Mouse (Mus musculus) kidney, postnatal 4 days (tissue): ENCODE data around the gene Brd2.
"Not testable (repeated sequence)": the region's sequence is repeated elsewhere in the genome, so short reads cannot be mapped to it uniquely, and the experiment has no call there.

Experiments used
- DNase-seq, 2 experiments: peaks; one replicate each; pipeline ENCODE4 v3.0.0; 2021; ENCODE audit warnings: mixed read lengths in 2 of 2

Gene Brd2

DNA sequence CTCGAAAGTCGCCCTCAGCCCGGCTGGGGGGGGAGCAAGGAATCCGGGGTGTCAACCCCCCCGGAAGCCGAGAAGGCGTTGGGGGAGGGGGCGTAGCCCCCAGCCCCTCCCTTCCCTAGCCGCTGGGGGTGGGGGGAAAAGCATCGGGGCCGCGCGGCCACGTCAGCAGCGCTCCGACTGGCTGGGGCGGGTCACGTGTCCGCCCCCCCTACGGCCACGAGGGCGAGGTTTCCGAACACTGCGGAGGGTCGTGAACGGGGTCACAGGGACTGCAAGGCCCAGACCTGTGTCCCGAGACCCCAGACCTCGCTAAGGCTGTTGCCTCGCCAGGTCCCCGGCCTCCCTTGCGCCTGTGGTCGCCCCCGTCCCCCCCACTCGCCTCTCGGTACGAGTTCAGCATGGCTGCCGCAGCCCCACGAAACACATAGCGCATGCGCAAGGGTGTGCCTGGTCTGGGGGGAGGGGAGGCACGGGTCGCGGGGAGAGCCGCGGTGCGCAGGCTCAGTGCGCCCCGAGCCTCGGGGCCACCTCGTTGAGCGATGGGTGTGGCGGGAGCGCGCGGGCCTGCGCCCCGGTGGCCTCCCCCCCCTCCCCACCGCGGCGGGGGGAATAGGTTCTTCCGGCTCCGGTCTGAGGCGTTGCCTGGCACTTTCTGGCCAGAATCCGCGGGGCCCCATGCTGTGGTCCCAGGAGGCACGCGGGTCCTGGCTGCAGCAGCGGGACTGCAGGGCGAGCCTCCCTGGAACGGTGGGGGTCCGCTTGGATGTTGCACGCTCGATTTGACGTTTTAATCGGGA, at the start of gene Brd2:
Gene Brd2 (minus strand): TSS at position 447 of the 797 bp plus-strand sequence.
- peak; percentile 97 to 98 for DNase-seq

DNA sequence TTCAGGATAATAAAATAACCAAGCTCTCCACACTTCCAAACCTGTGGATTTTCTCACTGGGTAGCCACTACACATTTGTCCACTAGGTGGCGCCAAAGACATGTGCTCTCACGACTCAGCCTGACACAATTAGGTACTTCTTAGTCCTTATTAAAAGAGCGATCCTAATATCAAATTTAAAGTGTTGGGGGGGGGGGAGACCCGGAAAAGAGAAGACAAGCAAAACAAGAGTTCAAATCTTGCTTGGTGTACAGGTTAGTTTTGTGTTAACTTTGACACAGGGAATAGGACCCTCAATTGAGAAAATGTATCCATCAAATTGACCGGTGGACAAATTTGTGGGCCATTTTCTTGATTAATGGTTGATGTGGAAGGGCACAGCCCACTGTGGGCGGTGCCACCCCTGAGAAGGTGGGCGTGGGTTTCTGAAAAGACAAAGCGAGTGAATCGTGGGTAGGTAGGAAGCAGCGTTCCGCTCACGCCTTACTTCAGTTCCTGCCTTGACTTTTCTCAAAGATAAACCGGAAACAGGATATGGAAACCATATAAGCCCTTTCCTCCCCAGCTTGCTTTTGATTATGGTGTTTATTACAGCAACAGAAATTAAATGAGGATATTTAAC, 48.6 kb upstream of the Brd2 start:
- peak; percentile 87 to 89 for DNase-seq

DNA sequence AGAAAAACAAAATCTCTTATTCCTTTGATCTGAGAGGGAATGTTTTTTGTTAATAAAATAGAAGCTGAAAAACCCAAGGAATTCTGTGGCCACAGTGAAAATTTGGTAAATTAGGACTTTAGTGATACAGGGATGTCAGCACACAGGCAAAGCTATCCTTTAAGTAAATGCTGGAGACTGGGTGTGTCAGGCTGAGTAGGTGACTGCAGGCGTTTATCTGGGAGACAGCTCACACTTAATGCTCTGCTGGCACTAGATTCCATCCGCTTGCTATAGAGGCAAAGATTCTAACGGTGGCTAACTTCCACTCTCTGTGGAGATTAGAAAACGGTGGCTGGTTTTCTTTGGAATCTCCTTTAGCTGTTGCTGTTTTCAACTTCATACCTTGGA, 48.0 kb upstream of the Brd2 start:
- DNase-seq, result no peak

DNA sequence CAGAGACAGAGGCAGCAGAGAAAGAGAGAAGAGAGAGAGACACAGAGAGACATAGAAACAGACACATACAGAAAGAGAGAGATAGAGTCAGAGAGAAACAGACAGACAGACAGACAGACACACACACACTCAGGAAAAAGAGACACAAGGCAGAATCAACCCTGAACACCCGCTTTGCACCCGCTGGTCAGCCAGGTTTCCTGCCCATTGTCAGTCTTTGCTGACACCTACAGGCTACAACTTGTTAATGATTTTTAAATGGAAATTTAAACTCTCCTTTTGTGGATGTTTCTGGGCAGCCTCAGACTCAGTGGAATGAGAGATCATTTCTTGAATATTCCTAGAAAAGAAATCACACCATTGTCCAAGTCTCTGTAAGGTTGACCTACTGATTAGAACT, 46.8 kb upstream of the Brd2 start:
- peak; percentile 60 to 75 for DNase-seq

- DNase-seq, result peak in 1 of 2 experiments; percentile 23
These were observed 42.7 kb upstream of the Brd2 start for GRCm38 (mm10) chr17:34165033-34165730.

GRCm38 (mm10) chr17:34164202-34164895, 41.9 kb upstream of the Brd2 start:
- peak; percentile 61 to 72 for DNase-seq

GRCm38 (mm10) chr17:34155534-34155933, 33.1 kb upstream of the Brd2 start:
- DNase-seq, result peak; percentile 18 to 58

DNA sequence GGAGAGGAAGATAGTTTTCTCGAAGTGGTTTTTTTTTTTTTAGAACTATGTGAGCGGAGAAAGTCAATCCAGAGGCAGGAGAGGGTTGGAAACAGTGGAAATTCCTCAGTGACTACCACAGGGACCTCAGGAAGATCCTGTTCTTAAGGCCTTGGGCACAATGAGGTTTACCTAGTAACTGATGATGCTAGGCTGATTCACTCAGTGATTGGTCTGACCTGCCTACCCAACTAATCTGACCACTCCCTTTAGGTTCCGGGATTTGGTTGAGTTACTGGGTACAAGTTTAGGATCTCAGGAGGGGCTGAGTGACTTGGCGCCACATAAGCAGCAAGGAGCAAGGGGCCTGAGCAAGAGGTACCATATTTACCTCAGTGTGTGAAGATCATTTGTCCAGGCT, 30.5 kb upstream of the Brd2 start, which contains the start of gene H2-DMb1:
Gene H2-DMb1 (plus strand): TSS at position 150 of the 400 bp plus-strand sequence.
- peak; percentile 31 to 68 for DNase-seq

DNA sequence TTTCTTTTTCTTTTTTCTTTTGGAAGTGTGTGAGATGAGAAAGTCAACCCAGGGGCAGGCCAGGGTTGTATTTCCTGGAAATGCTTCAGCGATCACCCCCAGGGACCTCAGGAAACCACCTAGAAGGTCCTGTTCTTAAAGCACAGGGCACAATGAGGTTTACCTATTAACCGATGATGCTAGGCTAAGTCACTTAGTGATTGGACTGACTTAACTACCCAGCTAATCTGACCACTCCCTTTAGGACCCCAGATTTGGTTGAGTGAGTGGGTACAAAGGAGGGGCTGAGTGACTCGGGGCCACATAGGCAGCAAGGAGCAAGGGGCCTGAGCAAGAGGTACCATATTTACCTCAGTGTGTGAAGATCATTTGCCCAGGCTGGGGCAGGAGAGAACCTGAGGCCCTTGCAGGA, 22.5 kb upstream of the Brd2 start:
- peak in 1 of 2 experiments; percentile 29 for DNase-seq

DNA sequence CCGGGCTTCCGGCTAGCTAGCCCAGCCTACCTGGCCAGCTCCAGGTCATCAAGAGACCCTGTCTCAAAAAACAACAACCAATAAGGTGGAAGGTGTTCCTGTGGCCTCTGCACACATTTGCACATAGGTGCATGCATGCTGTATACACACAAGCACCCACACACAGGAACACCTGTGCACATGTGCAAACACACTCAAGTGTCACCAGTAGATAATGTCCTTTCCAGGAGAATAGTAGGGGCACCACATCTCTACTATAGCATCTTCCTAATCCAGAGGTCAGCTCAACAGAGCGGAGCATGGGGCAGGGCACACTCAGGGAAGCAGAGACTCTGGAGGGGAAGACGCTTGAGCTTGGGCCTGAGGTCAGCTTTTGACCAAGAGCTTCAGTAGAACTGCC, 21.8 kb upstream of the Brd2 start:
- not testable (repeated sequence) for DNase-seq

DNA sequence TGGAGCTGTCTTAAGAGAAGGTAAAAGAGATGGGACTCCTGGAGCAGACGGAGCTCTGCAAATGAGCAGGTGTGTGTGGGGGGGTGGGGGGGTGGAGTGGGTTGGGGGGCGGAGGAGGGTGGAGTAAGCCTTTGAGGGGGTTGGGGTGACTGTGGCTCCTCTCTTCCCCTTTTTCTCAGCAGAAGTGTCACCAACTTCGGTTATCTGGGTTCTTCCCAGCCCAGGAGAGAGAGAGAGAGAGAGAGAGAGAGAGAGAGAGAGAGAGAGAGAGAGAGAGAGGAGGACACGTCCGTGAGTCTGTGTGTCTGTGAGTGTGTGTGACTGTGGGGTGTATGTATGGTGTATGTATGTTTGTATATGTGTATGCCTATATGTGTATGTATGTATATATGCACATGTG, 21.0 kb upstream of the Brd2 start:
- no peak for DNase-seq

DNA sequence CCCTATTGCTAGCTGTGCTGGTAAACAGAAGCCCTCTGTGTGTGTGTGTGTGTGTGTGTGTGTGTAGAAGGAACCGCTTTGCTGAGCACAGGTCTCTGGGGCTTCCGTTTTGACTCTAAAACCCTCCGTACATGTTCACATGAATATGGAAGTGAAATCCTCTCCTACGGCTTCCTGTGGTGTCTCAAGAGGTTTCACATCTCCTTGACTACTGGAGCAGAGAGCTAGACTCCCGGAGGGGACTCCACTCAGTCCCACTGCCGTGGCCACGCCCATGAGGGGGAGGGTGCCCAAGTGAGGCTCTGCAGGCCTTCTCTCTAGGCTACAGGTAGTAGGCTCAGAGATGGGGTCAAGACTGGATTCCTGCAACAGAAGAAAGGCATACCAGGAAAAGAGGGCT, 20.6 kb upstream of the Brd2 start, which contains the start of gene H2-DMb2:
Gene H2-DMb2 (plus strand): TSS at position 275 of the 400 bp plus-strand sequence.
- peak; percentile 81 to 88 for DNase-seq

- DNase-seq, result no peak
These were observed 20.1 kb upstream of the Brd2 start for GRCm38 (mm10) chr17:34142456-34143010.

DNA sequence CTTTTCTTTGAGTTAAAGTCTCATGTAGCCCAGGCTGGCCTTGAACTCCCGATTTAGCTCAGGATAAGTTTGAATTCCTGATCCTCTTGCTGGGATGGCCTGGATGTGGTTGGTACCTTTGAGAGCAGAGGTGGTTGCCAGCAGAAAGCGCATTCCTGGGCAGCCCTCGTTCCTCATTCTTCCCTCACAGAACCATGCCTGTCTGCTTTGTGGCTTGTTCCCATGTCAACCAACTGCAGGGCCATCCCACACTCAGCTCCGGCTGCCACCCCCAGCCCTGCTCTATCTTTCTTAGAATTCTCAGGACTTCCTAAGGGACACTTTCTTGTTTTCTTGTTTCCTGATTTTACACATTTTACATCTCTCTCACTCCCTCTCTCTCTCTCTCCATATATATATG, 19.0 kb upstream of the Brd2 start:
- DNase-seq, result no peak

DNA sequence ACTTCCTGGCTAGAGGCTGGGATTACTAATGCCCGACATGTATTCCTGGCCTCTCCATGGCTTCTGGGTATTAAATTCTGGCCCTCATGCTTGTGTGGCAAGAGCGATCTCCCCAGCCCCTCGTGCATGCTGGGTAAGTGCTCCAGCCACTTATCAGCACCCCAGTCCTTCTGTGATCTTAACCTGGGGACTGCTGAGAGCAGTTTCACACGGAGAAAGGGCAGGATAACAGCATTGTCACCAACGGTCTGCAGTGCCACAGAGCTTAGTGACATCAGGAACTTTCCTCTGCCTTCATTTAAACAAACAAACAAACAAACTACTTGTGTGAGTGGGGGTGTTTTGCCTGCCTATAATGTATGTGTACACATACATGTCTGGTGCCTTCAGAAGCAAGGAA, 17.8 kb upstream of the Brd2 start:
- no peak for DNase-seq

GRCm38 (mm10) chr17:34139416-34139815, 17.0 kb upstream of the Brd2 start:
- DNase-seq, result peak; percentile 60 to 69

DNA sequence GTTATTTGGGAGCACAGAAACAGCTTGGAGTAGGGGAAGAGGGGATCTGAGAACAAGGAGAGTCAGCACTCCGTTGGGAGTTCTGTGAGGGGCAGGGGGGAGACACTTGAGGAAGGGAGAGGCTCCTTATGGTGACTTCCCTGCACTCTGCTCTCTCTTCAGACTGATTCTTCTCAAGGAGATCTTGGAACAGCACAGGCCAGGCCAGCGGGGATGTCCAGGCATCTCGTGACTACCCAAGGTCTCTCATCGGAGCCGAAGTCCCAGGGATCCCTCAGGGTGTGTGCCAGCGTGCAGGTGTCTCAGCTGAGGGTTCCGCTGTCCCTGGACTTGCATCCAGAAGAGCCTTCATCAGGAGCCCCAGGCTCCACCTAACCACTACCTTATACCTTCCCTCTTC, 16.2 kb upstream of the Brd2 start:
- no peak for DNase-seq

DNA sequence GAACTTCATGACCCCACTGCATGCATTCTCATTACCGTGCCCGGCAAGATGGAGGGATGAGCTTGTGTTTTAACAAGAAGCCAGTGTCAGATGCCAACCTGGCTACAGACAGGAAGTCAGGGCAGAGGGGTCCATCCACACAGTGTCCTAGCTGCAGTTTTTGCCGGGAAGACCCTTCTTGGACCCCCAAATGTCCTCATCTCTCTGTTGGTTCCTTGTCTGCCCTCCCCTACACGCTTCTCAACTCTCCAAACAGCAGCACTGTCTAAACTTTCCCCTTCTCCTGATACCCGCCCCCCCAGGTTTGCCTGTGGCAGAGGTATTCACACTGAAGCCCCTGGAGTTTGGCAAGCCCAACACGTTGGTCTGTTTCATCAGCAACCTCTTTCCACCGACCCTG, 15.2 kb upstream of the Brd2 start:
- no peak for DNase-seq

DNA sequence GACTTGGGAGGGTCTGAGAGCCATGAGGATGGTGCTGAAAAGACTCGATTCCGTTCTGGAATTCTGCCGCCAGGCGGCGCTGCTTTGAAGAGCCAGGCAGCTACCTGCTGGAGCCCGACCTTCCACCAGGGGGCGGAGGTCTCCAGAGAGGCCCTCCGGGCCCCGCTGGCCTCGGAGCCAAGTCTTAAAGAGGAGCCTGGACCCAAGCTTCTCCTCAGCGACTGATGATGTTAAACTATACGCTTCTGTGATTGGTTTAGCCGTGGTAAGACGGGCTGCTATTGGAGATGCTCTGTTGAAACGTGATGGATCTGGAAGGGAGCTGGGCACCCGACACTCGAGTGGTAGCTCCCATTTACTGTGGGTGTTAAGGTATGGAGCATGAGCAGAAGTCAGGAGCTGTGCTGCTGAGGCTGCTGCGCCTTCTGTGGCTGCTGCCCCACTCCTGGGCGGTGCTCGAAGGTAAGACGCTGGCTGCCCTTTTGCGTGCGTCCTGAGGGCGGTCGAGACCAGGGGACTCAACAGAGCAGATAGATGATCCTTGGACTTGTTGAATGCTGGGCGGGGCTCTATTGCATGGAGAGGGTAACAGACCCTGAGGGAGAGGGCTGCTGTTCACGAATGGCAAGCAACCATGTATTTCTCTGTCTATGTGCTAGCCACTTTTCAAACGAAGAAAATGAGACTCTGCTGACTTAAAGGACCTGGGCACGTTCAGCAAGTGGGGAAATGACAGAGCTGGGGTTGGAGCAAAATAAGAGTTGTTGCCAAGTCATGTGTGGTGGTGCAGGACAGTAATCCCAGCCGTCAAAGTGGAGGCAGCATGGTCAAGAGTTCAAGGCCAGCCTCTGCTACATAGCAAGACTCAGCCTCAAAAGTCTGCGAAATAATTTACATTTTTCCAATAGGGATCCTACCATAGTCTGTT, 13.1 kb upstream of the Brd2 start:
- peak; percentile 99 to 100 for DNase-seq

DNA sequence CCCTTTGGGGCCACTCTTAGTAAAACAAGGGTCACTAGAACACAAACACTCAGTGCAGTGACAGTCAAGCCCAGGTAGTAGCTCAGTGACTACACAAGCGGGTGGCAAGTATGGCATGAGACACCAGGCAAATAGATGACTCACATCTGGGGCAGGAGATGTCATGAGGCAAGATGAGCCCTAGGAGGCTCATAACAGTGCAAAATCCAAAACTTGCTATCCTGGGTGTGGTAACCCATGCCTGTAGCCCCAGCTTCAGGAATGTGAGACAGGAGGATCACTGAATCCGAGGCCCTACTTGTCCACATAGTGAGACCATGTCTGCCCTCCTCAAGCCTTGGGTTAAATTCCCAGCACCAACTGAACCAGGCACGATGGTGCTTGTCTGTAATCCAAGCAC, 12.0 kb upstream of the Brd2 start:
- no peak for DNase-seq

DNA sequence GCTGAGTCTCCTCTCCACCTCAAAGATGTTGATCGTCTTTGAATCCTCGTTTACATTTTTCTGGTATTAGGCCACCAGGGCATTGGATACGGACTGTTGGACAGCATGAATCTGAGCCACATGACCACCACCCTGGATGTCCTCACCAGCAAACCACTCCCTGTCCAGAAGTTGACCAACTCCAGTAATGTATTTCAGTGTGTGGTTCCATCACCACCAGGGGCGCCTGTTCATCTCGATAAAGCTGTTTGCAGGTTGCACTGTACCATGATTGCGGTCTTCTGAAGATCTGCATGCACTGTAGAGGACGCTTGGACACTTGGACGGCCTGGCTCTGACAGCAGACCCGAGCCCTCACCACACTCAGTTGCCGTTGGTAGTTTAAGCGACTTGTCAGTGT, 10.9 kb upstream of the Brd2 start:
- peak; percentile 57 to 75 for DNase-seq
